ENCODE assay signal across 32 mouse cellular contexts in the genomic region with DNA sequence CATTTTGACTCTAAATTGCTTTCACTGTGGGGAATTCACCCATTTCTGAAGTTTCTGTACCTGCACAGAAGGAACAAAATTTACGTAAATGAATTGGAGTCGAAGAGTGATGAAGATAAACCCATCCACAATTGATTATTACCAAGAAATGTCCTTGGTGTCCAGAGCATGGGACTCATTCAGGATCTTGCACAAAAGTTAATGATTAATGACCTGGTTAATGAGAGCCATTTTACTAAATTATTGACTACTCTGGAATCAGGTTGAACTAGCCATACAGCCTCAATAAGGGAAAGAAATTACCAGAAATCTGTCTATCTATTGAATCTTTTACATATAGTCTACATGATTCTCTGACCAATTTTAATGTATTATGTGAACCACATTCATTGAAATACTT.
"Had no signal": no experiment of that assay in that cellular context is flagged by ENCODE, and none has a peak within 500 bp of the region (broad histone marks: within the 10 kb centered on the region; RNA-seq: fewer than 3 reads in every experiment).

No protein-coding gene starts in this region.

- H3K27ac ChIP-seq: limb, embryonic 10.5 days; limb, embryonic 12.5 days; limb, embryonic 13.5 days; limb, embryonic 15.5 days; liver, embryonic 12.5 days; liver, embryonic 13.5 days; liver, embryonic 14.5 days; liver, embryonic 15.5 days; lung, embryonic 15.5 days; macrophage; midbrain, embryonic 10.5 days; midbrain, embryonic 12.5 days; midbrain, embryonic 13.5 days; midbrain, embryonic 15.5 days; neural tube, embryonic 12.5 days; neural tube, embryonic 13.5 days had no signal

- ATAC-seq: liver, embryonic 12.5 days; liver, postnatal 0 days; lung, postnatal 0 days; midbrain, embryonic 13.5 days; midbrain, embryonic 15.5 days; midbrain, embryonic 16.5 days had no signal

- H3K27me3 ChIP-seq: limb, embryonic 12.5 days; limb, embryonic 13.5 days; limb, embryonic 15.5 days; liver, embryonic 12.5 days; liver, embryonic 13.5 days; liver, embryonic 15.5 days; lung, embryonic 15.5 days; megakaryocyte, embryonic 14.5 days; midbrain, embryonic 12.5 days; midbrain, embryonic 13.5 days; midbrain, embryonic 15.5 days; neural tube, embryonic 12.5 days; neural tube, embryonic 13.5 days had no signal

- H3K36me3 ChIP-seq: limb, embryonic 10.5 days; limb, embryonic 12.5 days; limb, embryonic 13.5 days; limb, embryonic 15.5 days; liver, embryonic 12.5 days; liver, embryonic 13.5 days; liver, embryonic 15.5 days; lung, embryonic 15.5 days; midbrain, embryonic 10.5 days; midbrain, embryonic 12.5 days; midbrain, embryonic 13.5 days; midbrain, embryonic 15.5 days; neural tube, embryonic 12.5 days; neural tube, embryonic 13.5 days had no signal

- DNase-seq: left cerebral cortex, postnatal 4 days; liver; liver, embryonic 13.5 days; liver, postnatal 0 days; lung, adult 18-20 months; lung, adult 2 months; lung, embryonic 14.5 days; lung, postnatal 10 days; lung, postnatal 14 days; lung, postnatal 36 days; lung, postnatal 4 days; midbrain, embryonic 14.5 days had no signal

- H3K9ac ChIP-seq: limb, embryonic 12.5 days; limb, embryonic 13.5 days; limb, embryonic 15.5 days; liver, embryonic 12.5 days; liver, embryonic 13.5 days; liver, embryonic 14.5 days; liver, embryonic 15.5 days; liver, postnatal 0 days; lung, embryonic 14.5 days; lung, embryonic 15.5 days; midbrain, embryonic 12.5 days; midbrain, embryonic 13.5 days; midbrain, embryonic 15.5 days; neural tube, embryonic 12.5 days; neural tube, embryonic 13.5 days had no signal

- H3K4me2 ChIP-seq: limb, embryonic 12.5 days; limb, embryonic 13.5 days; limb, embryonic 15.5 days; liver, embryonic 12.5 days; liver, embryonic 13.5 days; liver, embryonic 15.5 days; lung, embryonic 14.5 days; lung, embryonic 15.5 days; midbrain, embryonic 11.5 days; midbrain, embryonic 12.5 days; midbrain, embryonic 13.5 days; midbrain, embryonic 15.5 days; neural tube, embryonic 12.5 days; neural tube, embryonic 13.5 days had no signal

- H3K4me1 ChIP-seq: limb, embryonic 10.5 days; limb, embryonic 12.5 days; limb, embryonic 13.5 days; limb, embryonic 15.5 days; liver, embryonic 12.5 days; liver, embryonic 13.5 days; liver, embryonic 15.5 days; lung, embryonic 15.5 days; megakaryocyte, embryonic 14.5 days; midbrain, embryonic 10.5 days; midbrain, embryonic 12.5 days; midbrain, embryonic 13.5 days; midbrain, embryonic 15.5 days; neural tube, embryonic 12.5 days; neural tube, embryonic 13.5 days had no signal

- H3K9me3 ChIP-seq: limb, embryonic 10.5 days; limb, embryonic 15.5 days; liver, embryonic 12.5 days; liver, embryonic 13.5 days; liver, embryonic 15.5 days; lung, embryonic 15.5 days; megakaryocyte, embryonic 14.5 days; midbrain, embryonic 15.5 days; neural tube, embryonic 12.5 days; neural tube, embryonic 13.5 days had no signal

- H3K4me3 ChIP-seq: limb, embryonic 10.5 days; limb, embryonic 12.5 days; limb, embryonic 13.5 days; limb, embryonic 15.5 days; liver, embryonic 12.5 days; liver, embryonic 13.5 days; liver, embryonic 15.5 days; lung, embryonic 15.5 days; megakaryocyte, embryonic 14.5 days; midbrain, embryonic 10.5 days; midbrain, embryonic 12.5 days; midbrain, embryonic 13.5 days; midbrain, embryonic 15.5 days; myocyte; neural tube, embryonic 12.5 days; neural tube, embryonic 13.5 days had no signal
